Mouse (Mus musculus) lung, postnatal 10 days (tissue): Measurements from ENCODE around the gene Epm2a.
"Not testable (repeated sequence)": the region's sequence is repeated elsewhere in the genome, so short reads cannot be mapped to it uniquely, and the experiment has no call there.

Experiments
- DNase-seq: peaks from one replicate; pipeline ENCODE4 v3.0.0; 2021

Gene Epm2a

GRCm38 (mm10) chr10:11343205-11344141 lies at the start of gene Epm2a:
Gene Epm2a (plus strand): TSS chr10:11343404.
- DNase-seq = peak; percentile 89

GRCm38 (mm10) chr10:11298418-11298817 lies 44.8 kb upstream of the Epm2a start:
- DNase-seq = no peak

GRCm38 (mm10) chr10:11305365-11306053 lies 37.7 kb upstream of the Epm2a start:
- peak; percentile 10 for DNase-seq

GRCm38 (mm10) chr10:11306054-11306367 lies 37.2 kb upstream of the Epm2a start:
- DNase-seq = peak; percentile 78

GRCm38 (mm10) chr10:11309866-11310265 lies 33.3 kb upstream of the Epm2a start:
- DNase-seq = no peak

GRCm38 (mm10) chr10:11310481-11310880 lies 32.7 kb upstream of the Epm2a start:
- no peak for DNase-seq

GRCm38 (mm10) chr10:11317856-11318454 lies 25.2 kb upstream of the Epm2a start:
- DNase-seq = not testable (repeated sequence)

- no peak for DNase-seq
These were observed 23.7 kb upstream of the Epm2a start for GRCm38 (mm10) chr10:11319446-11319970.

- no peak for DNase-seq
These were observed 20.9 kb upstream of the Epm2a start for GRCm38 (mm10) chr10:11322316-11322715.

GRCm38 (mm10) chr10:11323202-11323898 lies 19.9 kb upstream of the Epm2a start:
- no peak for DNase-seq

GRCm38 (mm10) chr10:11326526-11326925 lies 16.7 kb upstream of the Epm2a start:
- no peak for DNase-seq

- DNase-seq = peak; percentile 49
These were observed 1.6 kb downstream of the Epm2a start for GRCm38 (mm10) chr10:11344536-11345468.

GRCm38 (mm10) chr10:11350243-11350974 lies 7.2 kb downstream of the Epm2a start:
- DNase-seq = not testable (repeated sequence)

- no peak for DNase-seq
These were observed 11.4 kb downstream of the Epm2a start for GRCm38 (mm10) chr10:11354609-11355008.

GRCm38 (mm10) chr10:11361985-11362692 lies 18.9 kb downstream of the Epm2a start:
- DNase-seq = peak; percentile 58

- no peak for DNase-seq
These were observed 19.8 kb downstream of the Epm2a start for GRCm38 (mm10) chr10:11362896-11363487.

GRCm38 (mm10) chr10:11381302-11381701 lies 38.1 kb downstream of the Epm2a start:
- DNase-seq = no peak

- DNase-seq = no peak
These were observed 67.7 kb downstream of the Epm2a start for GRCm38 (mm10) chr10:11410926-11411325.

- no peak for DNase-seq
These were observed 76.9 kb downstream of the Epm2a start for GRCm38 (mm10) chr10:11420071-11420470.
